Mouse (Mus musculus) heart, adult 18-20 months (tissue): Measurements from ENCODE around the gene Tanc1. TPM values are rescaled to one million over a fixed set of nuclear protein-coding genes. Genes with fewer than 3 reads are reported as not detected.

Experiments used
- DNase-seq, 2 experiments: peaks; one replicate each; pipeline ENCODE4 v3.0.0; 2021 to 2022; ENCODE audit warnings: mixed read lengths in 1 of 2
- total RNA-seq, 2 experiments: library from RNA; stranded (reverse); gene quantifications; 2 replicates each; pipeline ENCODE4 v1.2.3; 2021

Gene Tanc1
- total RNA-seq, 2 experiments from 2014 or later = 31.5 to 34.4 TPM

GRCm38 (mm10) chr2:59651801-59652200 is 40.0 kb downstream of the Tanc1 start:
- DNase-seq = no peak

DNA sequence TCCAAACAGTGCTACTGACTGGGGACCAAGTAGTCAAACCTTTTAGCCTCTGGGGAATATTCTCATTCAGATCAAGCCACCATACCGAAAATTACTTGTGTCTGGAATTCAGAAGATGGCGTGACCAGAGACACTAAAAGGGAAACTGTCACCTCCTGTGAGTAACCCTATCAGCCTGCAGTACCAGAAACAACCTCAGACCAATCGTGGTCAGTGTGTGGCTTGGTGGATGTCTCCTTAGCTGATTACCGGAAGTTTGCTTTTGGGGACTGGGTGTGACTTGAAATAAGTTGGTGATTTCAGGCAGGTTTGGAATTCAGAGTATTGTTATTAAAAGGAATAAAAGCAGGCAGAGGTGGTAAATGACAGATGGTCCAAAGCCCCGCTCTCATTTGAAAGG is 40.9 kb downstream of the Tanc1 start:
- DNase-seq = no peak

GRCm38 (mm10) chr2:59653306-59654165 is 41.7 kb downstream of the Tanc1 start:
- DNase-seq = no peak

DNA sequence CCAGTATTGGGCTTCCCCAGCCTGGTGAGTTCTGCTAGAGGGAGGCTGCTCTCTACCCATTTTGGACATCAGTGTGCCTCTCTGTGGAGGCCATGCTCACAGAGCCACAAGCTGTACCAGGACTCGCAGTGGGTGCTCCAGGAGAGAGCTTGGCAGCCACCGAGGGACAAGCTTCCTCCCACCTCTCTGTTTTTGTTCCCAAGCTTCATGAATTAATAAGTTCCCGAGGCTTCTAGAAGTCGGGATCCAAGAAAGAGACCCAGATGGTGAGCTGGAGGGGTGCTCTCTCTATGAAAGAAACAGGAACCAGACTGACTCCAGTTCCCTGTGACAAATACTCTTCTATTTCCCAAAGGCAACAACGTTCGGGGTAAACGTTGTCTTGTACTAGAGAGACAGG is 43.6 kb downstream of the Tanc1 start:
- no peak for DNase-seq

GRCm38 (mm10) chr2:59656680-59657079 is 44.8 kb downstream of the Tanc1 start:
- DNase-seq = no peak

DNA sequence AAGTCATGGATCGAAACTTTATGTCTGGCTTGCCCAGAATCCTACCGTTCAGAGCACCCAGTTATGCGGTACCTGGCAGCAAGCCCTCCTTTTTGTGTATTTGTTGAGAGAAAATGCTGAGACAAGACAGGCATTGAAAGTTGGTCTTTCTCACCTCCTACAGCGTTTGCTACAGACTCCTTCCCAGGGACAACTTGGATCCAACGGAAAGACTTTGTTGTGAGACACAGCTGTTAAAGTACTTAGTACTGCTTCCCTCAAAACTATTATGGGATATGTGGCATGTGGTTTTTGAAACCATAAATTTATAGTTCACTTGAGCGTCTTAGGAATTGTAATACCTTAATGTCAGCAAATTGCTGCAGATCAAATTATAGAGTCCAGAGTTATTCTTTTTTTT is 47.8 kb downstream of the Tanc1 start:
- DNase-seq = peak in 1 of 2 experiments; percentile 29

- DNase-seq = no peak
Measured at GRCm38 (mm10) chr2:59660891-59661805, 49.3 kb downstream of the Tanc1 start.

DNA sequence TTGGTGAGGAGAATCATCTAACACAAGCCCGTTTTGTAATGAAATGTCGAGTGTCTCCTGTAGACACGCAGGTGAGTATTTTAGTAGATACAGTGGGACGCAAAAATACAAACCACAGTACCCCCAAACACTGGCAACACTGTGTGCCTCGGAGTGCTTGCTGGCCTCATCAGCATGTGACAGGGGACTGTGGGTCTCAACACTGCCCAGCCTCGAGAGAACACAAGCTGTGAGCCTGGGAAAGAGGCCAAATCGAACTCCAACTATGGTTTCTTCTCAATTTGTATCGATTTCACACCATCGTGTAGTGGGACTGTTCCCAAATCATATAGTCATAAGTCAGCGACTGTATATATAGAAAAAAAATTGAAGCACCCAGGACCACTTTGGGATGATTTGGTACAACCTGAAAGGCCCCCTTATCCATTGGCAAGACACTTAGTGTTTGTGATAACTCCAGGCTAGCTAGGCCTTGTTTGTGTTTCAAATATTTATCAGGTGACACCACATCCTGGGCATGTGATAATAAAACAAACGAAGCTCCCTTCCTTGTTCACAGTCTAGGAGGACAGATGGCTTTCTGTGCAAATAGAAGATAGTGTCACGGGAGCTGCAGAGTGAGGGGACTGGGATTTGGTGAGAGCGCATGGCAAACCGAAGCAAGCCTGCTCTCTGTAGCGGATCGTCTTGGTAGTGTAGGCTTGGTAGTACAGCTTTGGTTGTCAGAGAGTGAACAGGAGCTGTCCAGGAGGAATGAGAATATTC is 53.1 kb downstream of the Tanc1 start:
- no peak for DNase-seq

DNA sequence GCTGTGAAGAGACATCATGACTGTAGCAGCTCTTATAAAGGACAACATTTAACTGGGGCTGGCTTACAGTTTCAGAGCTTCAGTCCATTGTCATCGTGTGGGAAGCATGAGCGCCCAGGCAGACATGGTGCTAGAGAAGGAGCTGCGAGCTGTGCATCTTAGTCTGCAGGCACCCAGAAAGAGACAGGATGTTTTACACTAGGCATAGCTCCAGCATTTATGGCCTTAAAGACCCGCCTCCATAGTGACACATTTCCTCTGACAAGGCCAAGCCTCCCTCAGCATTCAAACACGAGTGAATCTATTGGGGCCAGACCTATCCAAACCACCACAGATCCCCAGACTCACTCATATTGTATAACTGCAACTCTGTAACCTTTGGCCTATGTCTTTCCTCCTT is 54.7 kb downstream of the Tanc1 start:
- DNase-seq = no peak

GRCm38 (mm10) chr2:59670087-59671060 is 58.5 kb downstream of the Tanc1 start:
- DNase-seq = peak; percentile 89 to 94

GRCm38 (mm10) chr2:59671671-59672070 is 59.8 kb downstream of the Tanc1 start:
- DNase-seq = no peak

GRCm38 (mm10) chr2:59672086-59672485 is 60.2 kb downstream of the Tanc1 start:
- DNase-seq = peak; percentile 55 to 62

- DNase-seq = no peak
Measured at GRCm38 (mm10) chr2:59672686-59673085, 60.8 kb downstream of the Tanc1 start.

DNA sequence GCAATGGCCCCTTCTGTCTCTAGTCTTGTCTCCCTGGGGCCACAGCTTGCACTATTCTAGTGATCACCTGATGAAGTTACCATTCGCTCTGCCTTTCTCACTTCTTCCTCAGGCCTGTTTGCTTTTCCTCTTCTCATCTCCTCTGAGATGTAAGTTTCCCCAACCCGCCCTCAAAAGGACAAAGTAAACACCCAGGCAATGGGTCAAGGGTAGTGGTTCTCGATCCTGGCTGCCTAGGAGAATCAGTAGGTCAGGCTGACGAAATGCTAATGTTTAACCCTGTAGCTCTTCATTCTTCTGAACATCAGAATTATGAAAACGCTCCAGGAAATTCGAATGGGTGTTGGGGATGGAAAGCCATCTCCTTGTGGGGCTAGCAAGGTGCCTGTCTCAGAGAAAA is 61.5 kb downstream of the Tanc1 start:
- no peak for DNase-seq

- no peak for DNase-seq
Measured at GRCm38 (mm10) chr2:59673877-59674276, 62.0 kb downstream of the Tanc1 start.

DNA sequence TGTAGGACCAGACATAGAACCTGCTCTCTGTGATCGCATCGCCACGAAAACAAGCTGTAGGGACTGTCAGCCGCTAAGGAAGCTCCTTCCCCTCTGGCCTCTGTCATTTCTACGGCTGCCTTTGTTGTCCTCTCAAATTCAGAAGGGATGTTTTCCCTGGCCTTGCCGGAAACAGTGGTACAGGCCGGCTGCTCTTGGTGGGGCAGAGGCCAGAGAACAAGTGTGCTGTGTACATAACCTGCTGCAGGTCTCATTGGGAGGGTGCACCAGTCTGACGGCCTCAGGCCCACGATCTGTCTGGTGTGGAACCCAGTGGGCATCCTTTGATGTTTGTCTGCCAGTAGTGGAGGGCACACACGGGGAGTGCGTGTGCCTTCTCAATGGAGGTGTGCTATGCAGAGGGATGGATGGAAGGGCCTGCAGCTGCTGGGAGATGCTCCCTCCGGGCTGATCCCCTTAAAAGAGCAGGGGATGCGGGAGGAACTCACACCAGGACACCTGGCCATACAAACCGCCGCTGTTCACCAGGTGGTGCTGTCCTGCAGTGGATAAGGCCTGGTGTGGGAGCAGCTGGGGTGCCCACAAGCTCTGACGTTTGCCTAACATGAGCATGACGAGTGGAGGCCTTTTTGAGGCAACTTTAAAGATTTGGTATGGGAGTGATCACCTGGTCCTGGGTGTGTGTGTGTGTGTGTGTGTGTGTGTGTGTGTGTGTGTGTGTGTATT is 63.6 kb downstream of the Tanc1 start:
- peak in 1 of 2 experiments; percentile 46 for DNase-seq

DNA sequence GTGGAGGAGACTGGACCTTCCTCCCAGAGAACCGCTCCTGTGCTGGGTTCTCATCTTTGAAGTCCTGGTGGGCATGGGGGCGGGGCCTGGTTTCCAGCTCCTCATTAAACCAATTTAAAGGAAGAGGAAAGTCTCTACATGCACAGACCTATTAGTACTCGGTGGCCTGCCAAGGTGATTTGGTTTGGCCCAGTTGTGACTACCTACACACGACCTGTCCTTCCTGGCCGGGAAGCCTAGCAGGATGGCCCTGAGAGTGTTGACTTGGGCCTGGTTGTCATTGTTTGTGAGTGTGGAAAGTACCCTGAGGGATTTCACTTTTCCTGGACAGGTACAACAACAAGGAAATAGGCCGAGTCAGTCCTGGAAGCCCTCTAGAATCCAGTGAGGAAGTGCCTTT is 64.2 kb downstream of the Tanc1 start:
- DNase-seq = no peak

GRCm38 (mm10) chr2:59676442-59676841 is 64.6 kb downstream of the Tanc1 start:
- no peak for DNase-seq

- DNase-seq = no peak
Measured at GRCm38 (mm10) chr2:59679424-59680020, 67.7 kb downstream of the Tanc1 start.

DNA sequence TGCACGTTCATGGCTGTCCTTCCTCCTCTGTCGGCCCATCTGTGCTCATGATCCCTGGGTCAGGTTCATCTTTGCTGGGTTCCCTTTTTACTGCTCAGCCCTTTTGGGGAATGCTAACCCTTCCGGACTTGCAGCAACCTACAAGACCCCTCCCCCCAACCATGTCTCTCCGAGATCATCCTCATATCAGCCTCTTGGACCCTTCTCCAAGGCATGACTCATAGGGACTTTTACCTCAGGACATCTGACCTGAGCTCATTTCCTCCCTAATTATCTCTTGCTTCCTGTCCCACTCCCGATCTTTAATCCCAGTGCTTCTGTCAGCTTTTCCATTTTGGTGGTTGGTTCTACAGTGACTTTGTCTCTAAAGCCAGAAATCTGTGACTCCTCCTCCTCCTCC is 68.9 kb downstream of the Tanc1 start:
- no peak for DNase-seq
